Mouse (Mus musculus): ENCODE measurements around the gene Golgb1.

- TF ChIP-seq CTCF (IDR thresholded peaks at IDR 0.05; ENCODE audit: borderline replicate concordance, extremely low read depth, insufficient read depth, insufficient read length) (no peak), POLR2A (IDR thresholded peaks at IDR 0.05; ENCODE audit: borderline replicate concordance, extremely low read depth, insufficient read depth, insufficient read length, poor library complexity, severe bottlenecking) (no peak)
Measured at GRCm38 (mm10) chr16:36935814-36936213, 60.9 kb downstream of the Golgb1 start.
